Mouse (Mus musculus): ENCODE measurements at regions not wholly inside any gene's neighbourhood (a gene's known extent, or its start where the extent isn't known, plus 50 kb on each side); places are given as distances from the start of the nearest gene placed in this dataset.

- no peak for ATAC-seq (ENCODE audit: insufficient read depth, low FRiP score, low read depth)
- no peak overlapping the region for H3K4me3 ChIP-seq (replicated peaks)
Measured at GRCm38 (mm10) chr13:73405720-73406629, 61.0 kb upstream of the Lpcat1 start.

GRCm38 (mm10) chr13:73400921-73401320 lies 66.1 kb upstream of the Lpcat1 start:
- no peak for ATAC-seq (ENCODE audit: insufficient read depth, low FRiP score, low read depth)
- WGBS = 77% methylated on average over 1 of the region's 1 CpGs
- Histone ChIP-seq H3K4me1 (no peaks in the 10 kb centered on the region), H3K27me3 (replicated peaks) (no peaks in the 10 kb centered on the region), H3K4me2 (no peak overlapping the region), H3K9ac (no peak overlapping the region), H3K27ac (no peak overlapping the region), H3K36me3 (no peaks in the 10 kb centered on the region), H3K9me3 (no peaks in the 10 kb centered on the region), H3K4me3 (replicated peaks) (no peak overlapping the region)

More at GRCm38 (mm10) chr13:73405720-73406629, 61.0 kb upstream of the Lpcat1 start:
- no peaks in the 10 kb centered on the region for H3K4me1 ChIP-seq
- H3K27me3 ChIP-seq (replicated peaks) = no peaks in the 10 kb centered on the region
- H3K36me3 ChIP-seq = no peaks in the 10 kb centered on the region
- 19% methylated on average over 19 of the region's 20 CpGs for WGBS
- no peaks in the 10 kb centered on the region for H3K9me3 ChIP-seq
- H3K4me2 ChIP-seq = 0 out of 2 replicates have a peak overlapping the region, but pooled peaks have one; percentile 3
- H3K27ac ChIP-seq = no peak overlapping the region
- no peak overlapping the region for H3K9ac ChIP-seq

GRCm38 (mm10) chr13:73397033-73397432 lies 68.7 kb upstream of the Ndufs6 start:
- 32% methylated on average over 4 of the region's 4 CpGs for WGBS
- Histone ChIP-seq H3K4me1 (no peaks in the 10 kb centered on the region), H3K4me2 (no peak overlapping the region), H3K9me3 (no peaks in the 10 kb centered on the region), H3K9ac (no peak overlapping the region), H3K27me3 (replicated peaks) (no peaks in the 10 kb centered on the region), H3K36me3 (no peaks in the 10 kb centered on the region), H3K27ac (no peak overlapping the region), H3K4me3 (replicated peaks) (no peak overlapping the region)
- ATAC-seq (ENCODE audit: insufficient read depth, low FRiP score, low read depth) = no peak

- no peaks in the 10 kb centered on the region for H3K36me3 ChIP-seq
- H3K4me3 ChIP-seq (replicated peaks) = no peak overlapping the region
- no peak overlapping the region for H3K4me2 ChIP-seq
- ATAC-seq (ENCODE audit: insufficient read depth, low FRiP score, low read depth) = no peak
- H3K9ac ChIP-seq = no peak overlapping the region
- no peaks in the 10 kb centered on the region for H3K27me3 ChIP-seq (replicated peaks)
- H3K27ac ChIP-seq = no peak overlapping the region
- no peaks in the 10 kb centered on the region for H3K9me3 ChIP-seq
- H3K4me1 ChIP-seq = no peaks in the 10 kb centered on the region
- WGBS = 56% methylated on average over 7 of the region's 7 CpGs
Measured at GRCm38 (mm10) chr13:73395856-73396255, 67.5 kb upstream of the Ndufs6 start.

GRCm38 (mm10) chr13:73389051-73389450 lies 60.7 kb upstream of the Ndufs6 start:
- Histone ChIP-seq H3K27me3 (replicated peaks) (no peaks in the 10 kb centered on the region), H3K9ac (no peak overlapping the region), H3K4me2 (no peak overlapping the region), H3K4me3 (replicated peaks) (no peak overlapping the region), H3K9me3 (no peaks in the 10 kb centered on the region), H3K36me3 (no peaks in the 10 kb centered on the region), H3K4me1 (no peaks in the 10 kb centered on the region), H3K27ac (no peak overlapping the region)
- 63% methylated on average over 4 of the region's 4 CpGs for WGBS
- ATAC-seq (ENCODE audit: insufficient read depth, low FRiP score, low read depth) = no peak

GRCm38 (mm10) chr13:73383585-73383984 lies 55.2 kb upstream of the Ndufs6 start:
- no peak overlapping the region for H3K4me2 ChIP-seq
- H3K9ac ChIP-seq = no peak overlapping the region
- H3K4me3 ChIP-seq (replicated peaks) = no peak overlapping the region
- no peaks in the 10 kb centered on the region for H3K36me3 ChIP-seq
- H3K27ac ChIP-seq = no peak overlapping the region
- no peaks in the 10 kb centered on the region; the same call in 1 of the 2 replicates for H3K27me3 ChIP-seq (replicated peaks)
- no peaks in the 10 kb centered on the region for H3K9me3 ChIP-seq
- WGBS = 57% methylated on average over 3 of the region's 3 CpGs
- ATAC-seq (ENCODE audit: insufficient read depth, low FRiP score, low read depth) = no peak
- H3K4me1 ChIP-seq = no peaks in the 10 kb centered on the region

All from stomach, embryonic 15.5 days (tissue).